Mouse (Mus musculus) spleen, postnatal 36 days (tissue): Measurements from ENCODE around the gene Tll2.

ENCODE experiments used
- DNase-seq, 2 experiments: peaks; one replicate each; pipeline ENCODE4 v3.0.0; 2022; ENCODE audit warnings: low spot score in 2 of 2, mixed read lengths in 1 of 2

The Tll2 gene

DNA sequence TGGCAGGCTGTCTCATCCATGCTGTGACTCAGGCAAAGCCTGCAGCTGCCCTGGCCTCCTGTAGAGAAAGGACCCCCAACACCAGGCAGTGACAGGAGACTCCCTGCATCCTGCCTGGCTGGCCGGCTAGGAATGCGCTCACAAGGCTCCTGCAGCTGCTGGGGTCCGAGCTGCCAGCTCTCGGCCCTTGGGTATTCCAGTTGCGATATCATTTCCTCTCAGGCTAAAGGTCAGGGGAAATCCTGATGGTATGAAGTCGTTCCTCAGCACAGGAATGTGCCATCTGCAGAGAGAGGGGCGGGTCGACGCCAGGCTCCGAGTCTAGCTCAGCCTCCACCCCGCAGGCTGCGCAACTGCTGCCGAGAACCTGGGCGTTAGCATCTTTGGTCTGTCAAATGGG lies 46.2 kb downstream of the Tll2 start:
- DNase-seq: no peak

- no peak for DNase-seq
Observed at GRCm38 (mm10) chr19:41154681-41155080, 52.0 kb downstream of the Tll2 start.

GRCm38 (mm10) chr19:41152462-41152861 lies 54.2 kb downstream of the Tll2 start:
- no peak for DNase-seq

- no peak for DNase-seq
Observed at GRCm38 (mm10) chr19:41152016-41152370, 54.6 kb downstream of the Tll2 start.

DNA sequence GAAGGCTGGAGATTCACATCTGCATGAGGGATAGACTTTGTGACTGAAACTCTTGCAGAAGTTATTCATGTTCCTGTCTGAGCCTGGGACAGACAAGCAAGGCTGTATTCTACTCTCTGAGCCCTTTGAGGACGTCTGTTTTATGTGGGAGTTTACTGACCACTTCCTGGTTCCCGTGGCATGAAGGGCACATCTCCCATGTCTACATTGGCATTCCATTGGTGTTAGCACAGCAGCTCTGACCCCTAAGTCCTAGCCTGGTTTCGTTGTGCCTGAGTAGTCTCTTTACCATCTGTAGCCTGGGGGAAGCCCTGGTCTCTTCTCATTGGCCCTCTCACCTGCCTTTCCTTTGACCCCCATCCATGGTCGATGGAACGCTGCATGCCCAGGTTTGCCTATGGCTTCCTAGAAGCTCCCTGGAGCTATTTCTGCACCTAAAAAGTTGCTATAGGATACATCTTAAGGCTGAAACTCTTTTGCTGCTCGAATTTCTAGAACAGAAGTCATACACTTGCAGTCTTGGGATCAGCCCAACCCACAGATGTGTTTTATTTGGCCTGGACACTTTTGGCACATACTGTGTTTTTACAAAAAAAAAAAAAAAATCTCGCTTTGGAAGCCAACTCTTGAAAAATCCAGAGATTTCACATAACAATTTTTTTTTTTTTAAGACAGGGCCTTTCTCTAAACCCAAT lies 55.2 kb downstream of the Tll2 start:
- DNase-seq: no peak

- DNase-seq: no peak
Observed at GRCm38 (mm10) chr19:41140961-41141360, 65.7 kb downstream of the Tll2 start.

GRCm38 (mm10) chr19:41139629-41140028 lies 67.0 kb downstream of the Tll2 start:
- no peak for DNase-seq

GRCm38 (mm10) chr19:41123009-41123408 lies 83.6 kb downstream of the Tll2 start:
- DNase-seq: no peak

GRCm38 (mm10) chr19:41119924-41120323 lies 86.7 kb downstream of the Tll2 start:
- no peak for DNase-seq

GRCm38 (mm10) chr19:41118346-41118745 lies 88.3 kb downstream of the Tll2 start:
- DNase-seq: no peak

GRCm38 (mm10) chr19:41117334-41117733 lies 89.3 kb downstream of the Tll2 start:
- DNase-seq: no peak

- DNase-seq: no peak
Observed at GRCm38 (mm10) chr19:41114611-41115010, 92.0 kb downstream of the Tll2 start.

- DNase-seq: no peak
Observed at GRCm38 (mm10) chr19:41113911-41114531, 92.6 kb downstream of the Tll2 start.

GRCm38 (mm10) chr19:41112609-41113008 lies 94.0 kb downstream of the Tll2 start:
- DNase-seq: no peak

DNA sequence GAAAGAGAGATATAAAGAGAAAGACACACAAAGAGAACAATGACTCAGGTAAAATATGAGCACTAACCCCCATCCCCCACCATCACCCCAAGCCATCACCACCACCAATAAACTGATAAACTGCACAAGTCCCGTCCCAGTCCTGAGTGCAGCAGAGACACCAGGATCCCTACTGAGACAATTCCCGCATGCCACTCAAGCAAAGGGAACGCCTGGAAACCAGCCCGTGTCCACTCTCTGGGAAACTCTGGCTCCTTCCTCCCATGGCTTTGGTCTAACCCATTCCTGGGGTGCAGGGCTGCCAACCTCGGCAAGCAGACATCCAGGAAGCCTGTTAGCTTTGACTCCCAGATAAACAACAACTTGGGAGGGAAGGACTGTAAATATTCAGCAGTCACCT lies 96.6 kb downstream of the Tll2 start:
- DNase-seq: no peak

GRCm38 (mm10) chr19:41109496-41109895 lies 97.1 kb downstream of the Tll2 start:
- no peak for DNase-seq

GRCm38 (mm10) chr19:41108666-41109065 lies 98.0 kb downstream of the Tll2 start:
- no peak for DNase-seq

DNA sequence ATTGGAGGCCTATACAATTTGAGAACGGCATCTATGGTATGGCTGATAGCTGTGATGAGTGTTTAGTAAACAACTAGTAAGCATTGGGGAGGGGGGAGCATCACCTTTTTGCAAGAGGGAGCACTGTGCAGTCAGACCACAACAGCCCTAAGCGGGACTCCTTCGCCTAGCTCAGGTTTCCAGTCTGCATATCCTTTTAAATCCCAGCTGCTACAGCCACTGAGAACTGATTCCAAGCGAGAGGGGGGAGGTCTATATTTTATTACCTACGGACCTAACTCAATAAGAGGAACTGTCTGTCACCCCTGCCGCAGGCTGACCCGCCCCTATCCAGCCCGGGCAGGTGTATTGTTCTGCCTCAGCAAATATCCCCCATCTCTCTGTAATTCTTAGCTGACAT lies 99.1 kb downstream of the Tll2 start:
- DNase-seq: no peak

- DNase-seq: no peak
Observed at GRCm38 (mm10) chr19:41104922-41105321, 101.7 kb downstream of the Tll2 start.

GRCm38 (mm10) chr19:41101390-41101789 lies 105.2 kb downstream of the Tll2 start:
- no peak for DNase-seq

DNA sequence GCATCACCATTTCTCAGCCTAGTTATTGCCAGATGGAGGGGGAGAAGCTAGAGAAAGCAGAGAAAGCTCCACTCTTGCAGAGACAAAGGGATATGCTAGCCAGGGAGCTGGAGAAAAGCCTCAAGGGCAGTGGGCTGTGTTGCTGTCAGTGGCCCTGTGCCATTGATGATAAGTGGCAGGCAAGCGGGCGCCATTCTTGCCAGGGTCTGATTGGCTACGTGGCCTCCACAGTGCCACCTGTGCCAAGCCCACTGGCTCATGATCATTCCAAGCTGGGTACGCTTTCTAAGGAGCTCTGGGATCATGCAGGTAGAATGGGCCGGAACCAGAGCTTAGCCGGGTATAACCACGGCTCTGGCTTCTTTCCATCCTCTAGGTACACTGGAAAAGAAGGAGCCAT lies 105.8 kb downstream of the Tll2 start:
- DNase-seq: no peak

DNA sequence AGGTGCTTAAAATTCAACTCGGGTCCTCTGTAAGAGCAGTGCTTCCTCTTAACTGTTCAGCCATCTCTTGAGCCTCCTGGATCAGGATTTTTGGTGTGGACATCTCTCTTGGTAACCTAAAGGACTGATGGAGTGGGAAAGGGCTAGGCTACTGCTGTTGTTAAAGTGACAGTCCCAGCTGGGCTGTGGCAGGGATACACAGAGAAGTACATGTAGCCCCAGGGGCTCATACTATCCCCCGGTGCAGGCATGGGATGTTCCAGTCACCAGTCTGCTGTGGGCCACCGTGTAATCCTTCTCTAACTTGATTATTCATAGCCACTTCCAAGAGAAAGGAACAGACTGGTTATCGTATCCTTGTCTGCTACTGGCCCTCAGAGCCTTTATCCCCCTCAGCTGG lies 109.6 kb downstream of the Tll2 start:
- DNase-seq: no peak

DNA sequence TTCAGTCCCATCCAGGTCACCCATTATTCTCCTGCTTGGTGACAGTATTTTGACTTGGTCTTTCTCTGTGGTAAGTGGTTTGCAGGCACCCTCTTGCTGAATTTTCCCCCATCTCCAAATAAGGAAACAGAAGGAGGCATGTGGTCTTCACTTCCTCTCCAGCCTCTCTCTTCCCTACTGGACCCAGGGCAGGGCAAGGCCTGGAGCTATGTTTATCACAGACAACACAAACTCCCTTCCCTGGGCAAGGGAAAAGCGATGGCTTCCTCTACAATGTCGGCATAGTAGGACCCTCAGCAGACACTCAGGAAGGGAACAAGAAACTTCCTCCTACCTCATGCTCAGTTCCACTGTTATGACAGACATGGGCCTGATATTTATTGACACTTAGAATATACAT lies 114.7 kb downstream of the Tll2 start:
- DNase-seq: no peak

DNA sequence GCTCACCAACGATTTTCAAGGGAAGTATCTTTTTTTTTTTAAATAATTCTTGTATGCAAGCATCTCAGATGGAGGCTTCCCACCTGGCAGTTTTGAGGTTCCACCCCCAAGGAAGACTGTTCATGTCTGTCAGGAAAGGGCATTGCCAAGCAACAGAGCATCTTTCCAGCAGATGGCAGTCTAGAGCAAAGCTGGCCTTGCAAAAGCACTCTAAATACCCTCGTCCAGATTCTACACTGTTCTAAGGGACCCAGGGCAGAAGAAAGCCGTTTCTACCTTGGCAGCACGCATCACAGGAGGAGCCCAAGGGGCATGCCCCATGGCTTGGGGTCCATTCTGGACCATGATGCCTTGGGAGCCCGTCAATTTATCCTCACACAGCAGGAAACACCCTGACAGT lies 116.8 kb downstream of the Tll2 start:
- peak; percentile 21 to 35 for DNase-seq
